Mouse (Mus musculus) lung, embryonic 14.5 days (tissue): Measurements from ENCODE around the gene Sec24a. TPM values are rescaled to one million over a fixed set of nuclear protein-coding genes. Genes with fewer than 3 reads are reported as not detected.

Experiments used
- ATAC-seq: fragments of 200-750 bp; cut with Nextera tagmentation; 2 replicates; pipeline ENCODE4 v1.8.0; 2017; ENCODE audit warnings: mild to moderate bottlenecking, moderate TSS enrichment, moderate library complexity; ENCODE audit not compliant: insufficient read depth
- DNase-seq: peaks from one replicate; pipeline ENCODE4 v3.0.0-alpha.2; 2015
- H3K27ac ChIP-seq: fragments of 300-500 bp; sonication (generic); 2 replicates; pipeline ENCODE4 v1.5.1; 2014; ENCODE audit warnings: low read depth, mild to moderate bottlenecking, moderate library complexity
- H3K27me3 ChIP-seq: fragments of 300-500 bp; sonication (generic); 2 replicates; pipeline ENCODE4 v1.6.1; 2014; ENCODE audit warnings: low read length, control low read depth; ENCODE audit not compliant: insufficient read depth
- H3K36me3 ChIP-seq: fragments of 300-500 bp; sonication (generic); 2 replicates; pipeline ENCODE4 v1.6.1; 2014; ENCODE audit warnings: control low read depth; ENCODE audit not compliant: insufficient read depth
- H3K4me1 ChIP-seq: fragments of 300-500 bp; sonication (generic); 2 replicates; pipeline ENCODE4 v1.6.1; 2014; ENCODE audit warnings: antibody characterized with exemption, control low read depth; ENCODE audit not compliant: insufficient read depth
- H3K4me2 ChIP-seq: fragments of 300-500 bp; sonication (generic); 2 replicates; pipeline ENCODE4 v1.6.1; 2014; ENCODE audit warnings: mild to moderate bottlenecking
- H3K4me3 ChIP-seq: fragments of 300-500 bp; sonication (generic); 2 replicates; pipeline ENCODE4 v1.5.1; 2014; ENCODE audit warnings: low read depth, low read length
- H3K9ac ChIP-seq: fragments of 300-500 bp; sonication (generic); 2 replicates; pipeline ENCODE4 v1.6.1; 2014
- H3K9me3 ChIP-seq: fragments of 300-500 bp; sonication (generic); 2 replicates; pipeline ENCODE4 v1.6.1; 2016; ENCODE audit warnings: low read depth, low read length, control low read depth
- CTCF ChIP-seq: IDR thresholded peaks from 2 replicates; pipeline ENCODE4 v1.5.1; 2016; ENCODE audit warnings: antibody characterized with exemption, low read depth
- WGBS: fragments of 180-500 bp; shearing (Covaris S2); extraction: QIAGEN DNeasy Blood & Tissue Kit; methylation state at CpG from one replicate; pipeline ENCODE4 v1.1.7; 2014; 5-methylcytosine and 5-hydroxymethylcytosine counted together
- polyA plus RNA-seq: library from polyadenylated mRNA; unstranded; fragments of >200 nt; fragmentation: Nextera tagmentation; extraction: Ambion mirVana; gene quantifications from 2 replicates; pipeline ENCODE4 v1.2.1, GENCODE M21; 2014

Sec24a gene
- polyA plus RNA-seq, 1 experiment from 2014 or later: 16.3 TPM

DNA sequence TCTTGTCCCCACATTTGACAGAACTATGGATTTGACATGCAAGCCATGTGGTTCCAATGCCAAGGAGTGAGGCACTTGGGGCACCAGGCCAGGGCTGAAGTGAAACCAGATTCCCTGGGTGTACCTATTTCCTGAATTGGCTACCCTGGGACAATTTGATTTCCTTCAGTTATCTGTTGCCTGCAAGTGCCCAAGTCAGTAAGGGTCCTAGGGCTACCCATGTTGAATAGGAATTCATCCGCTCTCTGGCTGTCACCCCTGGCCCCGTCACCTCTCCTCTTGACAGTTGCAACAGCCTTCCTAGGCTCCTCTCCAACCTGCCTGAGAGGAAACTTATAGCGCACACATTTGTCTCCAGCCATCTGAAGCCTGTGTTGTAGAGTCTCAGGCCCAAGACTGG, 108.5 kb downstream of the Sec24a start:
- no peaks in the 10 kb centered on the region for H3K27me3 ChIP-seq
- H3K4me2 ChIP-seq: no peak overlapping the region
- H3K4me1 ChIP-seq: no peaks in the 10 kb centered on the region; the same call in 1 of the 2 replicates
- 85% methylated on average over 3 of the region's 3 CpGs for WGBS
- no peak overlapping the region for H3K9ac ChIP-seq
- no peaks in the 10 kb centered on the region for H3K9me3 ChIP-seq
- DNase-seq (no peak), ATAC-seq (no peak)
- no peak overlapping the region for H3K4me3 ChIP-seq
- H3K27ac ChIP-seq: no peak overlapping the region
- H3K36me3 ChIP-seq: no peaks in the 10 kb centered on the region
- TF ChIP-seq CTCF: no peak

DNA sequence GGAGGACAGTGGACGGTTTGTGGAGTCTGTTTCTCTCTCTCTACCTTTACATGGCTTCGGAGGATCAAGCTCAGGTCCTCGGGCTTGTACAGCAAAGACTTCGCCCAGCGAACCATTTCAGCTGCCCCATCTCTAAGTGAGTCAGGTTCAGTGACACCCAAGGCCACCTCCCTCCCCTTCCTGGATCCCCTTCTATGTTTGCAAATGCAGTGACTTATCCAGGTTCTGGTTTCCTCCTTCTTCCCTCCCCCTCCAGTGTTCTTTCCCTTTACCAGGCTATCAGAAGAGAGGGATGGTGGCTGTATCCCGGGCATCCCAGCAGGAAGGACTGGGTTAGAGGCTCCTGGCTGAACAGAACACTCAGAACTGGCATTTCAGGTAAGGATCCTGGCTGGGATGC, 109.7 kb downstream of the Sec24a start:
- no peak overlapping the region for H3K27ac ChIP-seq
- DNase-seq: no peak

DNA sequence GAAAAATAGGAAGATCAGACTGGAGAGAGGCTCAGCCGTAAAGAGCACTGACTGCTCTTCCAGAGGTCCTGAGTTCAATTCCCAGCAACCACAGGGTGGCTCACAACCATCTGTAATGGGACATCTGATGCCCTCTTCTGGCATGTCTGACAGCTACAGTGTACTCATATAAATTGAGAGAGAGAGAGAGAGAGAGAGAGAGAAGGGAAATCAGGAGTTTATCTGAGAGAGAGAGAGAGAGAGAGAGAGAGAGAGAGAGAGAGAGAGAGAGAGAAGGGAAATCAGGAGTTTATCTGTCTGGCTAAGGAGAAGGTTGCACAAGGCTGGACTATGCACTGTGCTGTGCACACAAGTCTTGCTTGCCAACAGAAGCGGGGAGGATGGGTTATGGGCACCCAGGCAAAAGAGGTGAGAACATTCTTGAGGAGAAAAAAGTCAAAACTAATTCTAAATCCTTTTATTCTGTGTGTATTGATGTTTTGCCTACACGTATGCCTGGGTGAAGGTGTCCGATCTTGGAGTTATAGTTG, 110.5 kb downstream of the Sec24a start:
- no peaks in the 10 kb centered on the region for H3K9me3 ChIP-seq
- H3K36me3 ChIP-seq: no peaks in the 10 kb centered on the region
- 87% methylated on average over 4 of the region's 4 CpGs for WGBS
- H3K9ac ChIP-seq: no peak overlapping the region
- no peaks in the 10 kb centered on the region for H3K27me3 ChIP-seq
- H3K4me1 ChIP-seq: peaks cover 8% of the 10 kb centered on the region; the same call in 1 of the 2 replicates
- H3K27ac ChIP-seq: no peak overlapping the region
- H3K4me3 ChIP-seq: no peak overlapping the region
- no peak for TF ChIP-seq CTCF
- ATAC-seq (no peak), DNase-seq (no peak)
- no peak overlapping the region for H3K4me2 ChIP-seq

More for the DNA sequence above, 109.7 kb downstream of the Sec24a start:
- no peak overlapping the region for H3K4me2 ChIP-seq
- peaks cover 5% of the 10 kb centered on the region; the same call in 1 of the 2 replicates for H3K4me1 ChIP-seq
- ATAC-seq: no peak
- WGBS: 74% methylated on average over 6 of the region's 6 CpGs
- TF ChIP-seq CTCF: no peak
- no peak overlapping the region for H3K9ac ChIP-seq
- H3K36me3 ChIP-seq: no peaks in the 10 kb centered on the region
- no peaks in the 10 kb centered on the region for H3K9me3 ChIP-seq
- no peaks in the 10 kb centered on the region for H3K27me3 ChIP-seq
- H3K4me3 ChIP-seq: no peak overlapping the region

DNA sequence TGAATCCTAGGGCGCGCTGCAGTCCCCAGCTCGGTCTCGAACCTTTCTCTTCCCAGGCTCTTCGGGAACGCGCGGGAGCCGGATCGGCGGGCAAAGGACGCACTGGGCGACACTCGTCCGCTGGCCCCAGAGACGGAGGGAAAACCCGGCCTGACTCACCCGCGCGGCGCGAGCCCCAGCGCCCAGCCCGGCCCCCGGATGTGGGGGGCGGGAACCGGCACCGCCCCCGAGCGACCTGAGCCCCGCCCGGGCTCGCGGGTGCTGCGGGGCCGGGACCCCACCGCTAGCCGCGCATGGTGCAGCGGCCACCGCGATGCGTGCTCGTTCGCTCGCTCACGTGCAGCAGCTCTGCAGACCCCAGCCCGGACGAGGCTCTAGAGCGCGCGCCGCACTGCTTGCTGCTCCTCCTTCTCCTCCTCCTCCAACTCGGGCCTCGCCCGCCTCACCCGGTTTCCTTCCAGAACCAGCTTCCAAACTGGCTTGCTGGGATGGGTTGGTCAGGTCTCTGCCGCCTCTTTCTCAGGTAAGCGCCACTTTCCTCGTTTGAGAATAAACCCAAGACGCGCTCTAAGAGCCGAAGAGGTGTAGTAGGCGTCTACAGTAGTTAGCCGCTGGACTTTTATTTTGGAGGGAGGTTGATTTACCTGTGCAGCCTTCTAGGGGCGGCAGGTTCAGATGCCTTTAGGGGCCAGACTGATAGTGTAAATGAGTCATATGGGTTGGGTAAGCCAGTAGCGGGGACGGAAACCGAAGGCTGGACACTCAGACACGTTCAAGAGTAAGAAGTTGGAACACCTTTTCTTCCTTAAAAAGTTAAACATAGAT, 112.5 kb downstream of the Sec24a start, which contains the start of the genes N4bp3 and D930048N14Rik:
Gene N4bp3, minus strand, starts transcription at position 152 of the 825 bp plus-strand sequence.
Gene D930048N14Rik, plus strand, starts transcription at position 264 of the 825 bp plus-strand sequence.
- 1% methylated on average over 68 of the region's 70 CpGs for WGBS
- ATAC-seq (peak; percentile 74), DNase-seq (peak; percentile 85)
- no peaks in the 10 kb centered on the region for H3K9me3 ChIP-seq
- peak within 1 kb of the TSS; percentile 60 for H3K27ac ChIP-seq
- H3K36me3 ChIP-seq: 0 out of 2 replicates have a peak, but pooled peaks cover 2% of the 10 kb centered on the region
- H3K4me2 ChIP-seq: peak within 1 kb of the TSS; percentile 97
- peak within 1 kb of the TSS; percentile 68 for H3K4me3 ChIP-seq
- no peaks in the 10 kb centered on the region for H3K27me3 ChIP-seq
- no peak for TF ChIP-seq CTCF
- H3K9ac ChIP-seq: peak within 1 kb of the TSS; percentile 78
- H3K4me1 ChIP-seq: peaks cover 8% of the 10 kb centered on the region; the same call in 1 of the 2 replicates

DNA sequence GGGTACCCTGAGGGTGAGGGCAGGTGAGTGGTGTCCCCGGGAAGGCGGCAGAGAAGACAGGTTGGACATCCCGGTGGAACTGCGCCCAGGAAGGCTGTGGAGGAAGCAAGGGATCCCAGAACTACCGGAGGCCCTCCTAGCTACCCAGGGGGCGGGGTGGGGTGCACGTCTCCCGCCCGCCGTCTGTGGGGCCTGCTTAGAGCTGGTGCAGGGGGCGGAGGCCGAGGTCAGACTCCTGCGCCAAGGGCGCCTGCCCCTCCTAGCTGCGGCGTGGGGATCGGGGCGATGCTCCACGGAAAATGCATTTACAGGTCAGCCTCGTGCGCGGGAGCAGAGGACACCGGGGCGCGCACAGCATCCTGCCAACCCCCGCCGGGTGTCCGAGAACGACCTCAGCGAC, 113.2 kb downstream of the Sec24a start:
- H3K27me3 ChIP-seq: no peaks in the 10 kb centered on the region
- H3K9ac ChIP-seq: peak overlapping the region; percentile 78
- ATAC-seq (peak; percentile 47), DNase-seq (no peak)
- under 1% methylated on average over 30 of the region's 30 CpGs for WGBS
- no peaks in the 10 kb centered on the region for H3K9me3 ChIP-seq
- H3K4me1 ChIP-seq: peaks cover 8% of the 10 kb centered on the region; the same call in 1 of the 2 replicates
- H3K27ac ChIP-seq: peak overlapping the region; percentile 60; the same call in 1 of the 2 replicates
- H3K36me3 ChIP-seq: peaks cover 7% of the 10 kb centered on the region; the same call in 1 of the 2 replicates
- TF ChIP-seq CTCF: no peak
- peak overlapping the region; percentile 68 for H3K4me3 ChIP-seq
- H3K4me2 ChIP-seq: peak overlapping the region; percentile 97

DNA sequence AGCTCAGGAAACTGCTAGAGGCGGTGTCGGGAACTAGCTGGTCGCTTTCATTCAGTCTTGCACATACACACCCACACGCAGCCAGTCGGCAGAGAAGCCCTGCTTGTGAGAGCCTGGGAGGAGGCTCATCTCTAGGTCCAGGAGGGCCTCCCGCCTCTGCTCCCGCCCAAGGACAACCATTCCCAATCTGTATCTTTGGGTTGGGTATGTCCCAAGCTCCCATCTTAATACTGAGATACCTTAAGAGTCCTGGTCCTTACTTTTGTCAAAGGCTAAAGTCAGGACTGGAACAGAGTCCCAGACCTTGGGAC, 113.6 kb downstream of the Sec24a start:
- Histone ChIP-seq H3K27ac (peak overlapping the region; percentile 60; the same call in 1 of the 2 replicates), H3K36me3 (peaks cover 9% of the 10 kb centered on the region; the same call in 1 of the 2 replicates), H3K27me3 (no peaks in the 10 kb centered on the region), H3K4me3 (peak overlapping the region; percentile 68), H3K4me1 (peaks cover 8% of the 10 kb centered on the region; the same call in 1 of the 2 replicates), H3K4me2 (peak overlapping the region; percentile 97), H3K9me3 (no peaks in the 10 kb centered on the region), H3K9ac (peak overlapping the region; percentile 78)
- no peak for ATAC-seq
- 4% methylated on average over 7 of the region's 7 CpGs for whole genome bisulfite sequencing
- TF ChIP-seq CTCF: no peak
- peak; percentile 63 for DNase-seq
